Mouse (Mus musculus) ES-Bruce4 (cell line): Measurements from ENCODE around the gene S1pr4.

Source experiments
- CTCF ChIP-seq: IDR thresholded peaks from one replicate; pipeline ENCODE4 v1.8.1; 2011; ENCODE audit warnings: low read depth, low read length
- EP300 ChIP-seq: IDR thresholded peaks from 2 replicates; pipeline ENCODE4 v1.6.1; 2011; ENCODE audit warnings: low read depth, low read length; ENCODE audit not compliant: insufficient read depth
- POLR2A ChIP-seq: IDR thresholded peaks from one replicate; pipeline ENCODE4 v1.8.1; 2011; ENCODE audit warnings: low read length; ENCODE audit not compliant: insufficient read depth

DNA sequence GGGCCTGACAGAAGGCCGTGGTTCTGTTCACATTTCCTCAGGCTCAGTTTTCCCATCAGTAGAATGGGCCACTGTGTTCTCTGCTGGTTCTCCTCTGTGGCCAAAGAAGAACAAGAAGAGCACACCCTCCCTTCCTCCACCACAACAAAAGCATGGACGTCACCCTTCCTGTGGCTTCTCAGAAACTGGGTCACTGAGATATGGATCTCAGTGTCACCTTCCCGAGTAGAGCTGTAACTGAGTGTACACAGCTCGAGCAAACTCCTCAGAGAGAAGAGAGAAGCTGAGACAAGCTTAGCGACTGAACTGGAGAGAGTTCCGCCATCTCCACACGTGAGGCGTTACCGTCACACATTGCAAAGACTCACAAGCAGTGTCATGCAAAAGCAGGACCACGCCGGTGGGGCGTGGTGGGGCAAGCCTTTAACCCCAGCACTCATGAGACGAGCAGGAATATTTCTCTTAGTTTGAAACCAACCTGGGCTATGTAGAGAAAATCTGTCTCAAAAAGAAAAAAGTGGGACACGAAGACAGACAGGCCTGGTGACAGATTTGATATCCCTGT is 10.4 kb upstream of the S1pr4 start:
- no peak for TF ChIP-seq CTCF
- TF ChIP-seq EP300, result no peak
- no peak for TF ChIP-seq POLR2A
